Mouse (Mus musculus) lung, postnatal 10 days (tissue): ENCODE measurements at regions not wholly inside any gene's neighbourhood (a gene's known extent, or its start where the extent isn't known, plus 50 kb on each side); places are given as distances from the start of the nearest gene placed in this dataset.
"Not testable (repeated sequence)": the region's sequence is repeated elsewhere in the genome, so short reads cannot be mapped to it uniquely, and the experiment has no call there.

Source experiments
- DNase-seq: peaks from one replicate; pipeline ENCODE4 v3.0.0; 2021

DNA sequence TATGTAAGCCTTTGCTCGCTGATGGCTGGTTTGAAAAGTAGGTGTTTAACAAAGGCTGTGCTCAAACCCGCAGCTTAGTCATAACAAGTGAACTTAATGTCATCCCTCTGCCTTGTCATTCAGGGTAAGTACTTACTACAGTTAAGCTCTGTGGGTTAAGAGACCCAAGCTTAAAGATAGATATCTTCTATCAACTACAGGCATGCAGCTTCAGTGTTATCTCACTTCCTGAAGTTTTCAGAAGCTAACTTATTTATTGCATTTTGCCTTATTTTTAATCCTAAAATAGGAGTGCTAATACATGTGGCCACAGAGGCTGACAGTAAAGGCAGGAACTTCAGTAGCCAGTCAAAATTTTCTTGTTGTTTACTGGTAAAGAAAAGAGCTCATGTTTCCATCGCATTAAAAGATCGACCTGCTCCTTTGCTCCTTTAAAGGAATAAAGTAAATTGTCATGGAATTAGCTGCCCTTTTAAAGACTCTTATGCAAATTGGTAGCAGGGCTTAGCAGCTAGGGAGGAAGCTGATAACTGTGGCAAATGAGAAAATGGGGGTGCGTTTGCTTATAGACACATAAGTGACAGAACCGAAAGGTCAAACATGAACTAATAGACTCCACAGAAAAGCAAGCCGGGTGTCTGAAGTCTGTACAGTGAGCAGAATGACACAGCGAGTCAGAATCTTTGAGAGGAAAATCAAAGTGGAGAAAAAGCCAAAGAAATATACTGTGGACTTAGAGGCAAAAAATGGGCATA is 55.9 kb upstream of the Inpp4b start:
- DNase-seq = no peak

- DNase-seq = no peak
Observed at GRCm38 (mm10) chr8:81260089-81260488, 82.3 kb upstream of the Inpp4b start.

- DNase-seq = no peak
Observed at GRCm38 (mm10) chr8:81223872-81224271, 118.5 kb upstream of the Inpp4b start.

GRCm38 (mm10) chr8:81187061-81187790 is 155.1 kb upstream of the Inpp4b start:
- not testable (repeated sequence) for DNase-seq

GRCm38 (mm10) chr8:81175537-81175936 is 160.8 kb upstream of the Usp38 start:
- no peak for DNase-seq

- peak; percentile 2 for DNase-seq
Observed at GRCm38 (mm10) chr8:81147239-81147638, 132.5 kb upstream of the Usp38 start.

GRCm38 (mm10) chr8:81106763-81107509 is 92.2 kb upstream of the Usp38 start:
- no peak for DNase-seq

DNA sequence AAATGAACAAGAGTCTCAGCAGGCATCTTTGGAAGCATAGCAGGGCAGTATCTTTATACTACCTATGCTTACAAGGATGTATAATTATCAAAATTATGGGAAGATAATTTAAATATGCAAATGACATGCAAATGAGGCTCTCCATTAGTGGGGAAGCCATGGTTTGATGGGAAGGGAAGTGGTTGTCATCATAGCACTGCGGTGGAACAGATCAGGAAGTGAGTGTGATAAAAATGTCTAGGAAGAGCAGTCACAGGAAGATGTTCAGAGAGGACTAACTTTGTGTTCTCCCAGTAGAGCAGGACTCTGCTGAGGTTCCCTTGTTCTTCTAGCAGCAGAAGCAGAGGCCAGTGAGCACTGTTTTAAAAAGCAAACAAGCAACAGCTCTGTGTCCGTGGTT is 84.2 kb upstream of the Usp38 start:
- no peak for DNase-seq

GRCm38 (mm10) chr8:81097076-81097819 is 82.5 kb upstream of the Usp38 start:
- DNase-seq = peak; percentile 3

DNA sequence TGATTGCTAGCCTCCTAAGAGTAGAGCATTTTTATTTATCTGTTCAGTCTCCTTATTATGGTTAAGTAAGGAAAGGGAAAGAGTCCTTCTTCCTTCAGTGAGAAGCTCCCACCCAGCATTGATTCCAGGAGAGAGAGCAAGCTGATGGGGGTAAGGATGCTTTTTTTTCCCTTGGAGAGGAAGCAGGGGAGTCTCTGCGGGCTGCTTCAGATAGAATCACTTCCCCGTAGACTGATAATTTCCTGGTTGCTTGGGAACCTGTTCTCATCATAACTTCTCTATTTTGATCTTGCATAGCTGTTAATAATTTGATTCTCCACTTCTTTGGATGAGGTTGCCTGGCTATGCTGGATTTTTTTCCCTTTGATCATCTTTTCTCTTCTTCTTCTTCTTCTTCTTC is 80.5 kb upstream of the Usp38 start:
- no peak for DNase-seq

GRCm38 (mm10) chr8:81080865-81081637 is 66.3 kb upstream of the Usp38 start:
- no peak for DNase-seq

DNA sequence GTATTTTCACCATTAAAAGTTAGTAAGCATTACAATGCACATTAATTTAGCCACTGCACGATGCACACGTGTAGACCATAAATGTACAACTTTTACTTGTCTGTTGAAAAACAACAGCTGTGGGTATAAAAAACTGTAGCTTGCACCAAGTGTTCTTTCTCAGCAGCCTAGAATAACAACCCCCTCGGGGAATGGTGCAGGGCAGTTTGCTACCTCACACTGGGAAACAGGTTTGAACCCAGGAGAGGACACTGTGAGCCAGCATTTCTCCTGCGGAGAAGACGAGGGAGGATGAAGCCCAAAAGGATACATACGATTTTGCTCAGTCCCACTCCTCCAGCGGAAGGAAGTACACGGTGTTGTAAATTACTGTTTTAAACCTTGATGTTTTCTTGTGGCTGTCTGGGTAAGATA is 65.2 kb upstream of the Usp38 start:
- no peak for DNase-seq

DNA sequence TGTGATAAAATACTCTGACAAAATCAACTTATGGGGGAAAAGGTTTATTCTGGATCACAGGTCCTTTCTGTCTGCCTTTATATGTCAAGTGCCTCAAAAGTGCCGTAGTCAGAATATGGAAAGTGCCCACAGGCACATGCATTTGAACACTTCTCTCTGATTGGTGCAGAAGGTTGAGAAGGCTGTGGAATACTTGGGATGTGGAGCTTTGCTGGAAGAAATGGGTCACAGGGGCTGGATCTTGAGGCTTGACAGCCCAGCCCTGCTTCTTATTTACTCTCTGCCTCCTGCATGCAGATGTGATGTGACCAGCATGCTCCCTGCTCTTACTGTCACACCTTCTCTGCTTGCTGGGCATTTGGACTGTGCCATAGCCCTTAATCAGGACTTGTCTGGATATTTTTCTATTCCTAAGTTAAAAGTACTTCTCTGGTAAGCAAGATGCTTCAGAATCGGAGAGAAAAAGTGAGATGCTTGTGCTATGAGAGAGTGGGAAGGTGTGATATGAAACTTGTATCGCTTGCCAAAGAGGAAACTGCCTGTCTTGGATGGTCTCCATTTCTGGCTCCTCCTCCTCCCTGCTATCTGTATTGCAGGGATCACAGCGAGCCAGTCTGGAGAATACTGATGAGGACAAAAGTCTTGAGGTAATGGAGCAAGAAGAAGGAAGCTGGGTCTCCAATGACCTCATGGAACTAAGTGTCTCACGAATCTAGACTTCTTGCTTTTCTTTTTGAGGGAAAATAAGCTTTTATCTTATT is 54.5 kb upstream of the Usp38 start:
- no peak for DNase-seq

GRCm38 (mm10) chr8:81068519-81068918 is 53.8 kb upstream of the Usp38 start:
- no peak for DNase-seq

DNA sequence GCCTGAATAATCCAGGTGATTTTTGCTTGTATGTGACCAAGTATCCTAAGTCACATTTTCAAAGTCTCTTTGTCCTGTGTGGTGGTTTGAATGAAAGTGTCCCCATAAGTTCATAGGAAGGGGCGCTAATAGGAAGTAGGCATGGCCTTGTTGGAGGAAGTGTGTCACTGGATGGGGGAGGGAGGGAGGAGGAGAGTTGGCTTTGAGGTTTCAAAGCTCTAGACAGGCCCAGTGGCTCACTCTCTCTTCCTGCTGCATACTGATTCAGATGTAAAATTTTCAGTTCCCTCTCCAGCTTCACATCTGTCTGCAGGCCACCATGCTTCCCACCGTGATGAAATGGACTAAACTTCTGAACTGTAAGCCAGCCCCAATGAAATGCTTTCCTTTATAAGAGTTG is 52.0 kb upstream of the Usp38 start:
- DNase-seq = no peak
